Mouse (Mus musculus) bone marrow, adult 2 months (tissue): ENCODE measurements around the gene Npas3. TPM values are rescaled to one million over a fixed set of nuclear protein-coding genes. Genes with fewer than 3 reads are reported as not detected.
"Not testable (repeated sequence)": the region's sequence is repeated elsewhere in the genome, so short reads cannot be mapped to it uniquely, and the experiment has no call there.

Experiments used
- H3K27ac ChIP-seq: fragments of 200-500 bp; 2 replicates; pipeline ENCODE4 v1.5.1; 2012; ENCODE audit warnings: low read depth, mild to moderate bottlenecking, control low read depth, inconsistent platforms, low read length; ENCODE audit not compliant: control insufficient read depth, poor library complexity, insufficient read depth
- H3K4me1 ChIP-seq: fragments of 200-500 bp; 2 replicates; pipeline ENCODE4 v1.6.1; 2011; ENCODE audit warnings: low read length; ENCODE audit not compliant: control insufficient read depth, insufficient read depth
- H3K4me3 ChIP-seq: fragments of 200-500 bp; replicated peaks from 2 replicates; pipeline ENCODE3; 2011; ENCODE audit warnings: mild to moderate bottlenecking, low read depth, low read length, control low read depth; ENCODE audit not compliant: control insufficient read depth
- CTCF ChIP-seq: fragments of 200-500 bp; IDR thresholded peaks from 2 replicates; pipeline ENCODE4 v1.5.1; 2011; ENCODE audit warnings: low read length, control low read depth; ENCODE audit not compliant: control insufficient read depth, insufficient read depth
- POLR2A ChIP-seq: fragments of 200-500 bp; IDR thresholded peaks from 2 replicates; pipeline ENCODE4 v1.6.1; 2011; ENCODE audit warnings: low read depth, mild to moderate bottlenecking, control low read depth, low read length, borderline replicate concordance; ENCODE audit not compliant: control insufficient read depth
- WGBS: fragments of 180-500 bp; shearing (Covaris S2); methylation state at CpG from one replicate; pipeline ENCODE4 v1.1.7; 2018; 5-methylcytosine and 5-hydroxymethylcytosine counted together
- polyA plus RNA-seq: library from polyadenylated mRNA; stranded (reverse); fragments of >200 nt; gene quantifications from 2 replicates; pipeline ENCODE4 v1.2.4, GENCODE M21; 2011; ENCODE audit warnings: low replicate concordance; ENCODE audit not compliant: missing spikeins, insufficient read depth, insufficient read length

The Npas3 gene
- polyA plus RNA-seq, 1 experiment = not detected

GRCm38 (mm10) chr12:53248796-53249195 is 319 bp downstream of the Npas3 start:
- no peak for TF ChIP-seq POLR2A
- no peak for TF ChIP-seq CTCF
- Histone ChIP-seq H3K27ac (no peak overlapping the region), H3K4me1 (no peaks in the 10 kb centered on the region), H3K4me3 (no peak overlapping the region)
- 2% methylated on average over 15 of the region's 15 CpGs for WGBS

DNA sequence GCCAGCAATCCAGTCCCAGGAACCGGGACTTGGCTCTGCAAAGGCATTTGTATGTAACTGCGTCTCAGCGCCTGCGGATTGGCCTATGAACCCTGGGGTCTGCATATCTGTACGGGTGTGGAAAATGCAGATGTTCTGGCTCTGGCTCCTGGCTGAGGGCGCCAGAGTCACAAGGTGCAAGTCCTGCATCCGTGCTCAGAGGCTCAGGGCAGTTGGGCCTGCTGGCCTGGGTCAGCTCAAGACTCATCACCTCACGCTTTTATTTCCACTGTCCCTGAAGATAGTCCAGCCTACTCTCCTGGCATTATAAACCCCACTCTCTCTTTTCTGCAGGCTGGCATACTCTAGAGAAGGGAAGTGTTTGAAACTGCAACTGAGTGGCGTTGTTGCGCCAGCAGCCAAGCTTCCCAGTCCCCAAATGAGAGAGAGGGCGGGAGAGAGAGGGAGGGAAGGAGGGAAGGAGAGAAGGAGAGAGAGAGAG is 3.3 kb downstream of the Npas3 start:
- WGBS = 4% methylated on average over 10 of the region's 11 CpGs
- no peaks in the 10 kb centered on the region for H3K4me1 ChIP-seq
- TF ChIP-seq CTCF (no peak), POLR2A (no peak)
- no peak overlapping the region for H3K27ac ChIP-seq
- no peak overlapping the region for H3K4me3 ChIP-seq

- no peak for TF ChIP-seq CTCF
- TF ChIP-seq POLR2A = no peak
- WGBS = 0% methylated on average over 8 of the region's 23 CpGs
- Histone ChIP-seq H3K27ac (no peak overlapping the region), H3K4me1 (no peaks in the 10 kb centered on the region), H3K4me3 (no peak overlapping the region)
These were observed 3.7 kb downstream of the Npas3 start for GRCm38 (mm10) chr12:53252213-53252571.

DNA sequence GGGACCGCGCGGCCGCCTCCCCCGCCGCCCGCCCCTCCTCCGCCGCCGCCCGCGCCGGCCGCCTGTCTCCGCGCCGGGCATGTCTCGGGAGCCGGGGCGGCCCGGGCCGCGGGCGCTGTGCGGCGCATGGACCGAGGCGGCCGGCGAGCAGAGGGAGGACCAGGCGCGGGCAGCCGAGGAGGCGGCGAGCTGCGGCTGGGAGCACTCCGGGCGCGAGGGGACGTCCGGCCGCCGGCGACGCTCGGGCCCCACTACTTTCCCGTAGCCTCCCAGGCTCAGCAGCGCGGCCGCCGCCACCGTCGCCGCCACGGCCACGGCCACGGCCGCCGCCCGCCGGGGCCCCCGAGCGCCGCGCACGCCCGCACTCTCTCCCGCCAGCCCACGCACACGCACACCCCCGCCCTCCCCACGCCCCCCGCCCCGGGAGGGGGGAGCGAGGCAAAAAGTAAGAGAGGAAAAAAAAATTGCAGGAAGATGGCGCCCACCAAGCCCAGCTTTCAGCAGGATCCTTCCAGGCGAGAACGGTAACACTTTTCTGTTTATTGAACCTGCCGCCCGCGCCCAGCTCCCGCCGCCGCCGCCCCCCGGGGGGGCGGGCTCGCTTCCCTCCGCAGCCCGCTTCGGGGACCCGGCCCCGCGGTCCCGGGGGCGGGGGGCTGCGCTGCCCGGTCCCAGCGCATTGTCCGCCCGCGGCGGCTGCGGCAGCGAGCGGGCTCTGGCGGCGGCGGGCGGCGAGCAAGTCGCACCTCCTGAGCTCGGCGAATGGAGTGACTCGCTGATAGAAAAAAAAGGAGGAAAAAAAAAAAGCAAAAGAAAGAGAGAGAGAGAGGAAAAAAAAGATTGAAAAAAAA is 4.3 kb downstream of the Npas3 start:
- Histone ChIP-seq H3K27ac (no peak overlapping the region), H3K4me3 (no peak overlapping the region), H3K4me1 (no peaks in the 10 kb centered on the region)
- TF ChIP-seq CTCF = no peak
- under 1% methylated on average over 113 of the region's 115 CpGs for WGBS

DNA sequence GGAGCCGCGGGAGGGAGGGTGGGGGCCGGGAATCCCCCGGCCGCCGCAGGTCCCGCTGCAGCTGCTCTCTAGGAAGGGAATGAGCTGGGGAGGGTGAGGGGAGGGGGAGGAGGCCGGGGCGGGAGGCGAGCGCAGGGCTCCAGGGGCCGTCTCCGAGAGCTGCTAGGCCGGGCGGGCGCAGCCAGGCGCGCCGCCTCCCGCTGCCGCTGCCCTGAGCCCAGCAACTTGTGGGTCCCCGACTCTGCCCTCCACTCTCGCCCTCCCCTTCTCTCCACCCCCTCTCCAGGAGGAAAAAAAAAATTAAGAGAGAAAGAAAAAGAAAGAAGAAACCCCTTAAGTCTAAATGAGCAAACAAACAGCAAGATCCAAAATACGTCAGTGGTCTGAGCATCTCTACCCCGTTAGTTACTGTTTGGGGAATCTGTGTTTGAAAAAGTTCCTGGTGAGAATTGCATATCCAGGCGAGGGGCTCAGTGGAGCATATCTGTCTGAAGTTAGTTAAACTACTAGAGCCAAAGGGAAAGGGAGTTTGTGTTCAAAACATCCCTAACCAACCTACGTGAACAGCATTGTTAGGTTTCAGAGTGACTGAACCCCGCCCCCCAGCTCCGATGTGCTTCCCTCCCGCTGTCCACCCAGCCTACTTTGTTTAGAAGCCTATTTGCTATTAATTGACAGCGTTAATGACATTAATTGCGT is 5.1 kb downstream of the Npas3 start:
- Histone ChIP-seq H3K27ac (no peak overlapping the region), H3K4me3 (no peak overlapping the region), H3K4me1 (no peaks in the 10 kb centered on the region)
- 1% methylated on average over 28 of the region's 32 CpGs for WGBS
- TF ChIP-seq POLR2A = no peak
- TF ChIP-seq CTCF = no peak

DNA sequence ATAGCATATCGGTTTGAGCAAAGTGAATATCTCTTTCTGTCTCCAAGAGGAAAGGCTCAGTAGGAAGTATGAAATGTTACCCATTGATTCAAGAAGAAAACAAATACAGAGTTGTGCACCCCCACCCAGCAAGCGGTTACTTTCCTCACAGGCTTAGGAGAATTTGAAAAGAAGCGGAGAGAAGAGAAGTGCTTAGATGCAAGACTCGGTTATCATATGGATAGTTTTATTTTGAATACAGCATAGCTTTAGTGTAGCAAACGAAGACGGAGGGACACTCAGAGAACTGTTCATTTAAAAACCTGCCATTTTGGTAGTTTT is 5.6 kb downstream of the Npas3 start:
- 17% methylated on average over 6 of the region's 6 CpGs for WGBS
- Histone ChIP-seq H3K4me3 (no peak overlapping the region), H3K27ac (no peak overlapping the region), H3K4me1 (no peaks in the 10 kb centered on the region)
- no peak for TF ChIP-seq CTCF
- TF ChIP-seq POLR2A = no peak

GRCm38 (mm10) chr12:53274502-53274901 is 26.0 kb downstream of the Npas3 start:
- H3K4me3 ChIP-seq, H3K4me1 ChIP-seq, H3K27ac ChIP-seq: not testable (repeated sequence)

GRCm38 (mm10) chr12:53277393-53277792 is 28.9 kb downstream of the Npas3 start:
- H3K4me3 ChIP-seq = no peak overlapping the region
- TF ChIP-seq CTCF (no peak), POLR2A (no peak)
- H3K27ac ChIP-seq = no peak overlapping the region
- 25% methylated on average over 6 of the region's 6 CpGs for WGBS
- no peaks in the 10 kb centered on the region for H3K4me1 ChIP-seq
